In genomic region chr4:137033115-137033887, GRCm38 (mm10) we compare ENCODE assay signal across 14 mouse cellular contexts. TPM values are rescaled to one million over a fixed set of nuclear protein-coding genes. Genes with fewer than 3 reads are reported as not detected.
A peak's percentile ranks its signal among the peaks of the same experiment; 100 is the strongest.
DNase-seq lines count a peak whose midpoint lies in the region; ATAC-seq lines count a peak whose summit lies in the region.
"Had no signal": no experiment of that assay in that cellular context is flagged by ENCODE, and none has a peak within 500 bp of the region (broad histone marks: within the 10 kb centered on the region; RNA-seq: fewer than 3 reads in every experiment).

No protein-coding gene starts in this region.

- no peaks in the 10 kb centered on the region for H3K9me3 ChIP-seq in kidney, embryonic 14.5 days (ENCODE audit: control insufficient read depth, low read length)
- H3K9me3 ChIP-seq in neural tube, embryonic 13.5 days = no peaks in the 10 kb centered on the region
- no peaks in the 10 kb centered on the region for H3K9me3 ChIP-seq in limb, embryonic 15.5 days
- H3K9me3 ChIP-seq: liver, embryonic 15.5 days; midbrain, embryonic 15.5 days had no signal

- peak overlapping the region; percentile 12; the same call in 1 of the 2 replicates for H3K9ac ChIP-seq in kidney, embryonic 14.5 days (ENCODE audit: low read depth, low read length)
- H3K9ac ChIP-seq in neural tube, embryonic 13.5 days = no peak overlapping the region
- H3K9ac ChIP-seq in limb, embryonic 15.5 days = no peak overlapping the region
- H3K9ac ChIP-seq: liver, embryonic 15.5 days; midbrain, embryonic 15.5 days had no signal

- ATAC-seq in kidney, embryonic 14.5 days (ENCODE audit: low FRiP score, low TSS enrichment) = no peak
- peak; percentile 68 for ATAC-seq in neural tube, embryonic 13.5 days (ENCODE audit: low read depth)
- peak; percentile 61 for ATAC-seq in limb, embryonic 15.5 days (ENCODE audit: insufficient number of reproducible peaks, low FRiP score, low TSS enrichment, low read depth)
- ATAC-seq: midbrain, embryonic 15.5 days had no signal

- H3K4me2 ChIP-seq in kidney, embryonic 14.5 days (replicated peaks; ENCODE audit: low read depth, low read length) = no peak overlapping the region
- no peak overlapping the region for H3K4me2 ChIP-seq in neural tube, embryonic 13.5 days
- H3K4me2 ChIP-seq in limb, embryonic 15.5 days = no peak overlapping the region
- H3K4me2 ChIP-seq: liver, embryonic 15.5 days; midbrain, embryonic 15.5 days had no signal

- no peak overlapping the region for H3K27ac ChIP-seq in kidney, embryonic 14.5 days (ENCODE audit: low read depth, low read length)
- H3K27ac ChIP-seq in neural tube, embryonic 13.5 days (replicated peaks) = 0 out of 2 replicates have a peak overlapping the region, but pooled peaks have one; percentile 23
- peak overlapping the region; percentile 73 for H3K27ac ChIP-seq in limb, embryonic 15.5 days
- H3K27ac ChIP-seq: liver, embryonic 15.5 days; midbrain, embryonic 15.5 days had no signal

- 19% methylated on average over 7 of the region's 7 CpGs for WGBS in kidney, embryonic 14.5 days
- 43% methylated on average over 7 of the region's 7 CpGs for WGBS in neural tube, embryonic 13.5 days
- WGBS in limb, embryonic 15.5 days = 29% methylated on average over 7 of the region's 7 CpGs

- H3K27me3 ChIP-seq in kidney, embryonic 14.5 days (ENCODE audit: control insufficient read depth, insufficient read depth, low read length) = no peaks in the 10 kb centered on the region
- H3K27me3 ChIP-seq in neural tube, embryonic 13.5 days = no peaks in the 10 kb centered on the region
- no peaks in the 10 kb centered on the region for H3K27me3 ChIP-seq in limb, embryonic 15.5 days
- H3K27me3 ChIP-seq: CH12.LX; liver, embryonic 15.5 days; midbrain, embryonic 15.5 days had no signal

- H3K4me3 ChIP-seq in kidney, embryonic 14.5 days (ENCODE audit: low read length) = no peak overlapping the region
- no peak overlapping the region for H3K4me3 ChIP-seq in neural tube, embryonic 13.5 days
- H3K4me3 ChIP-seq in limb, embryonic 15.5 days = no peak overlapping the region
- H3K4me3 ChIP-seq: liver, embryonic 15.5 days; midbrain, embryonic 15.5 days had no signal

- H3K36me3 ChIP-seq in kidney, embryonic 14.5 days (ENCODE audit: control insufficient read depth, insufficient read depth, low read length) = no peaks in the 10 kb centered on the region
- H3K36me3 ChIP-seq in neural tube, embryonic 13.5 days = no peaks in the 10 kb centered on the region
- no peaks in the 10 kb centered on the region for H3K36me3 ChIP-seq in limb, embryonic 15.5 days
- H3K36me3 ChIP-seq: liver, embryonic 15.5 days; midbrain, embryonic 15.5 days had no signal

- H3K4me1 ChIP-seq in kidney, embryonic 14.5 days (ENCODE audit: control insufficient read depth, insufficient read depth, low read length) = peaks cover 12% of the 10 kb centered on the region; the same call in 1 of the 2 replicates
- H3K4me1 ChIP-seq in neural tube, embryonic 13.5 days (replicated peaks) = peaks cover 33% of the 10 kb centered on the region
- H3K4me1 ChIP-seq in limb, embryonic 15.5 days = peaks cover 38% of the 10 kb centered on the region
- H3K4me1 ChIP-seq: liver, embryonic 15.5 days had no signal

- no peak for DNase-seq in kidney, postnatal 25 days
- no peak for DNase-seq in neural tube, embryonic 10.5 days (ENCODE audit: extremely low spot score, low spot score)
- no peak for DNase-seq in urinary bladder, adult 18-20 months (ENCODE audit: low spot score in 2 of 2)
- DNase-seq in gastrocnemius, postnatal 10 days = no peak
- DNase-seq: adrenal gland, postnatal 10 days; cerebellum, postnatal 10 days; heart, postnatal 14 days; right cerebral cortex, postnatal 4 days had no signal

RNA-seq across cellular contexts. Expression of gene Zbtb40, which starts 15.3 kb away (rescaled TPM):
- 3.3 and 5.6 TPM in 2 replicates for polyA plus RNA-seq in kidney, embryonic 14.5 days (2014; fragmentation: Nextera tagmentation; extraction: Ambion mirVana)
- polyA plus RNA-seq in neural tube, embryonic 13.5 days (2015; fragmentation: Nextera tagmentation; extraction: Ambion mirVana) = 3.6 and 4.5 TPM in 2 replicates
- polyA plus RNA-seq in limb, embryonic 15.5 days (2015; fragmentation: Nextera tagmentation; extraction: Ambion mirVana) = 3.7 and 3.9 TPM in 2 replicates
- total RNA-seq in gastrocnemius, postnatal 10 days (2021) = 1 to 10 TPM; 3.5 to 5.0 TPM
